25 mouse cellular contexts compared by ENCODE assay signal in the genomic region with DNA sequence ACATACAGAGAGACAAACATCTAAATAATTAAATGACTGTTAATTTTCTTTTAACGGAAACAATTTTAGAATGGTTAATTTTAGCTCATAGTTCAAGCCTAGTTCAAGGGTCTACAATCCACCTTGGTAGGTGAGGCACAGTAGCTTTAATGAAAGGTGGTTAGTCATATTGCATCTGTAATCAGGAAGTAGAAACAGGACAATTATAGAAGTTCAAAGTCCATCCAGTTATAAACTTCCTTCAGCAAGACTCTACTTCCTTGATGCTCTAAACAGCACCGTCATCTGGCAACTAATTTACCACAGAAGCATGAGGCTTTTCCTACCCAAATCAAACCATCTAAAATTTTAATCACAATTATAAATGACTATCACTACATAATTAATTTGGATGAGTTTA.
DNase-seq lines count a peak whose midpoint lies in the region; ATAC-seq and TF ChIP-seq lines count a peak whose summit lies in the region.
"Had no signal": no experiment of that assay in that cellular context is flagged by ENCODE, and none has a peak within 500 bp of the region (broad histone marks: within the 10 kb centered on the region; RNA-seq: fewer than 3 reads in every experiment).

No protein-coding gene starts in this region.

- H3K27me3 ChIP-seq in intestine, embryonic 15.5 days (replicated peaks): no peaks in the 10 kb centered on the region
- no peaks in the 10 kb centered on the region for H3K27me3 ChIP-seq in intestine, postnatal 0 days (replicated peaks; ENCODE audit: control insufficient read depth, insufficient read depth, low read length)
- H3K27me3 ChIP-seq in stomach, postnatal 0 days (ENCODE audit: control insufficient read depth, insufficient read depth, low read length): no peaks in the 10 kb centered on the region
- H3K27me3 ChIP-seq: CH12.LX; embryonic facial prominence, embryonic 12.5 days; forebrain, embryonic 13.5 days; forebrain, embryonic 15.5 days; Patski had no signal

- no peaks in the 10 kb centered on the region for H3K4me1 ChIP-seq in intestine, embryonic 15.5 days (replicated peaks)
- H3K4me1 ChIP-seq in intestine, postnatal 0 days (replicated peaks; ENCODE audit: control insufficient read depth, insufficient read depth, low read length): no peaks in the 10 kb centered on the region
- H3K4me1 ChIP-seq in stomach, postnatal 0 days (replicated peaks; ENCODE audit: control insufficient read depth, insufficient read depth): no peaks in the 10 kb centered on the region
- H3K4me1 ChIP-seq: embryonic facial prominence, embryonic 10.5 days; embryonic facial prominence, embryonic 12.5 days; forebrain, embryonic 13.5 days; forebrain, embryonic 15.5 days had no signal

- TF ChIP-seq CTCF in intestine, postnatal 0 days (IDR thresholded peaks at IDR 0.05; ENCODE audit: low read depth): no peak
- TF ChIP-seq CTCF in stomach, postnatal 0 days (IDR thresholded peaks at IDR 0.05; ENCODE audit: low read depth): no peak

- no peaks in the 10 kb centered on the region for H3K9me3 ChIP-seq in intestine, embryonic 15.5 days
- no peaks in the 10 kb centered on the region for H3K9me3 ChIP-seq in intestine, postnatal 0 days (ENCODE audit: control insufficient read depth)
- no peaks in the 10 kb centered on the region for H3K9me3 ChIP-seq in stomach, postnatal 0 days (ENCODE audit: control insufficient read depth, low read length)
- H3K9me3 ChIP-seq: embryonic facial prominence, embryonic 10.5 days; embryonic facial prominence, embryonic 12.5 days; forebrain, embryonic 13.5 days; forebrain, embryonic 15.5 days had no signal

- no peak overlapping the region for H3K27ac ChIP-seq in intestine, embryonic 15.5 days
- no peak overlapping the region for H3K27ac ChIP-seq in intestine, postnatal 0 days (ENCODE audit: low read depth, low read length)
- H3K27ac ChIP-seq in stomach, postnatal 0 days (replicated peaks): no peak overlapping the region
- H3K27ac ChIP-seq: embryonic facial prominence, embryonic 10.5 days; embryonic facial prominence, embryonic 12.5 days; forebrain, embryonic 13.5 days; forebrain, embryonic 15.5 days had no signal

- ATAC-seq in intestine, embryonic 15.5 days: peak; percentile 73
- ATAC-seq in intestine, postnatal 0 days: peak; percentile 98
- peak; percentile 63 for ATAC-seq in stomach, postnatal 0 days (ENCODE audit: low FRiP score, low TSS enrichment)
- ATAC-seq: activated CD4-positive, CD25-positive, alpha-beta regulatory T cell, adult 4 months; CD4-positive, CD25-positive, alpha-beta regulatory T cell, adult 4 months; forebrain, embryonic 13.5 days; forebrain, embryonic 15.5 days; forebrain, postnatal 0 days; Patski had no signal

- WGBS in intestine, embryonic 15.5 days: 74% methylated on average over 2 of the region's 2 CpGs
- 44% methylated on average over 2 of the region's 2 CpGs for WGBS in intestine, postnatal 0 days
- WGBS in stomach, postnatal 0 days: 88% methylated on average over 2 of the region's 2 CpGs

- H3K9ac ChIP-seq in intestine, embryonic 15.5 days: no peak overlapping the region
- no peak overlapping the region for H3K9ac ChIP-seq in intestine, postnatal 0 days (ENCODE audit: low read depth, low read length)
- no peak overlapping the region for H3K9ac ChIP-seq in stomach, postnatal 0 days (ENCODE audit: low read length)
- H3K9ac ChIP-seq: embryonic facial prominence, embryonic 12.5 days; forebrain, embryonic 13.5 days; forebrain, embryonic 15.5 days; forebrain, postnatal 0 days had no signal

- TF ChIP-seq EP300 in stomach, postnatal 0 days (optimal IDR thresholded peaks at IDR 0.05): no peak

- no peak for DNase-seq in stomach, postnatal 0 days (ENCODE audit: low spot score)
- no peak for DNase-seq in embryo, embryonic 10.5 days (ENCODE audit: low spot score)
- no peak for DNase-seq in ovary, postnatal 36 days (ENCODE audit: low spot score)
- DNase-seq in urinary bladder, postnatal 25 days (ENCODE audit: low spot score): no peak
- DNase-seq: adrenal gland, adult 8-10 months; adrenal gland, postnatal 14 days; adrenal gland, postnatal 36 days; B cell, adult 2 months; cerebellum, adult 11-12 months; cerebellum, adult 2 months; cerebellum, adult 9-10 months; cerebellum, postnatal 10 days; cerebellum, postnatal 25 days; forebrain, postnatal 0 days had no signal

- H3K4me3 ChIP-seq in intestine, embryonic 15.5 days (replicated peaks): no peak overlapping the region
- H3K4me3 ChIP-seq in intestine, postnatal 0 days (ENCODE audit: low read depth, low read length): no peak overlapping the region
- no peak overlapping the region for H3K4me3 ChIP-seq in stomach, postnatal 0 days (ENCODE audit: low read depth, low read length)
- H3K4me3 ChIP-seq: embryonic facial prominence, embryonic 10.5 days; embryonic facial prominence, embryonic 12.5 days; forebrain, embryonic 13.5 days; forebrain, embryonic 15.5 days had no signal

- no peak overlapping the region for H3K4me2 ChIP-seq in intestine, embryonic 15.5 days (replicated peaks)
- no peak overlapping the region for H3K4me2 ChIP-seq in intestine, postnatal 0 days (replicated peaks; ENCODE audit: low read depth)
- H3K4me2 ChIP-seq in stomach, postnatal 0 days (replicated peaks; ENCODE audit: low read depth): no peak overlapping the region
- H3K4me2 ChIP-seq: embryonic facial prominence, embryonic 12.5 days; forebrain, embryonic 13.5 days; forebrain, embryonic 15.5 days had no signal

- H3K36me3 ChIP-seq in intestine, embryonic 15.5 days: no peaks in the 10 kb centered on the region
- H3K36me3 ChIP-seq in intestine, postnatal 0 days (ENCODE audit: control insufficient read depth, insufficient read depth): no peaks in the 10 kb centered on the region
- no peaks in the 10 kb centered on the region for H3K36me3 ChIP-seq in stomach, postnatal 0 days (ENCODE audit: control insufficient read depth, insufficient read depth, low read length)
- H3K36me3 ChIP-seq: embryonic facial prominence, embryonic 10.5 days; embryonic facial prominence, embryonic 12.5 days; forebrain, embryonic 15.5 days; G1E had no signal
